Mouse (Mus musculus) ES-Bruce4 (cell line): ENCODE results near the gene Nat8f4. TPM values are rescaled to one million over a fixed set of nuclear protein-coding genes. Genes with fewer than 3 reads are reported as not detected.
A peak's percentile ranks its signal among the peaks of the same experiment; 100 is the strongest.
"Not testable (repeated sequence)": the region's sequence is repeated elsewhere in the genome, so short reads cannot be mapped to it uniquely, and the experiment has no call there.

Experiments used
- H3K27ac ChIP-seq: 2 replicates; pipeline ENCODE4 v1.5.1; 2012; ENCODE audit warnings: low read length, inconsistent platforms; ENCODE audit not compliant: insufficient read depth
- H3K27me3 ChIP-seq: 2 replicates; pipeline ENCODE4 v1.6.1; 2012; ENCODE audit warnings: mild to moderate bottlenecking, low read length, inconsistent platforms; ENCODE audit not compliant: control insufficient read depth, poor library complexity, insufficient read depth, severe bottlenecking
- H3K36me3 ChIP-seq: 2 replicates; pipeline ENCODE4 v1.6.1; 2012; ENCODE audit warnings: inconsistent platforms, mild to moderate bottlenecking, low read length, moderate library complexity; ENCODE audit not compliant: control insufficient read depth, poor library complexity, insufficient read depth, severe bottlenecking
- H3K4me1 ChIP-seq: one replicate; pipeline ENCODE4 v1.8.1; 2011; ENCODE audit warnings: low read length; ENCODE audit not compliant: control insufficient read depth, insufficient read depth
- H3K4me3 ChIP-seq: 2 replicates; pipeline ENCODE4 v1.5.1; 2011; ENCODE audit warnings: low read depth, mild to moderate bottlenecking, low read length
- H3K9ac ChIP-seq: 2 replicates; pipeline ENCODE4 v1.6.1; 2012; ENCODE audit warnings: low read depth, mild to moderate bottlenecking, inconsistent platforms; ENCODE audit not compliant: poor library complexity, severe bottlenecking
- H3K9me3 ChIP-seq: replicated peaks from 2 replicates; pipeline ENCODE4 v1.6.1; 2012; ENCODE audit warnings: mild to moderate bottlenecking, low read length, inconsistent platforms; ENCODE audit not compliant: control insufficient read depth, poor library complexity, insufficient read depth, severe bottlenecking
- CTCF ChIP-seq: IDR thresholded peaks from one replicate; pipeline ENCODE4 v1.8.1; 2011; ENCODE audit warnings: low read depth, low read length
- EP300 ChIP-seq: IDR thresholded peaks from 2 replicates; pipeline ENCODE4 v1.6.1; 2011; ENCODE audit warnings: low read depth, low read length; ENCODE audit not compliant: insufficient read depth
- POLR2A ChIP-seq: IDR thresholded peaks from one replicate; pipeline ENCODE4 v1.8.1; 2011; ENCODE audit warnings: low read length; ENCODE audit not compliant: insufficient read depth
- polyA plus RNA-seq: library from polyadenylated mRNA; stranded (reverse); fragments of >200 nt; gene quantifications from 2 replicates; pipeline ENCODE4 v1.2.4, GENCODE M21; 2011; ENCODE audit warnings: low read depth; ENCODE audit not compliant: missing spikeins, insufficient read depth, insufficient read length

Gene Nat8f4
- polyA plus RNA-seq, 1 experiment, result 0.45 TPM

- Histone ChIP-seq H3K27me3 (no peaks in the 10 kb centered on the region), H3K36me3 (no peaks in the 10 kb centered on the region), H3K9ac (no peak overlapping the region), H3K4me1 (no peaks in the 10 kb centered on the region), H3K9me3 (no peaks in the 10 kb centered on the region), H3K27ac (no peak overlapping the region), H3K4me3 (no peak overlapping the region)
- TF ChIP-seq EP300, result no peak
- no peak for TF ChIP-seq CTCF
- no peak for TF ChIP-seq POLR2A
Measured at GRCm38 (mm10) chr6:85902303-85902702, 2.4 kb downstream of the Nat8f4 start.

DNA sequence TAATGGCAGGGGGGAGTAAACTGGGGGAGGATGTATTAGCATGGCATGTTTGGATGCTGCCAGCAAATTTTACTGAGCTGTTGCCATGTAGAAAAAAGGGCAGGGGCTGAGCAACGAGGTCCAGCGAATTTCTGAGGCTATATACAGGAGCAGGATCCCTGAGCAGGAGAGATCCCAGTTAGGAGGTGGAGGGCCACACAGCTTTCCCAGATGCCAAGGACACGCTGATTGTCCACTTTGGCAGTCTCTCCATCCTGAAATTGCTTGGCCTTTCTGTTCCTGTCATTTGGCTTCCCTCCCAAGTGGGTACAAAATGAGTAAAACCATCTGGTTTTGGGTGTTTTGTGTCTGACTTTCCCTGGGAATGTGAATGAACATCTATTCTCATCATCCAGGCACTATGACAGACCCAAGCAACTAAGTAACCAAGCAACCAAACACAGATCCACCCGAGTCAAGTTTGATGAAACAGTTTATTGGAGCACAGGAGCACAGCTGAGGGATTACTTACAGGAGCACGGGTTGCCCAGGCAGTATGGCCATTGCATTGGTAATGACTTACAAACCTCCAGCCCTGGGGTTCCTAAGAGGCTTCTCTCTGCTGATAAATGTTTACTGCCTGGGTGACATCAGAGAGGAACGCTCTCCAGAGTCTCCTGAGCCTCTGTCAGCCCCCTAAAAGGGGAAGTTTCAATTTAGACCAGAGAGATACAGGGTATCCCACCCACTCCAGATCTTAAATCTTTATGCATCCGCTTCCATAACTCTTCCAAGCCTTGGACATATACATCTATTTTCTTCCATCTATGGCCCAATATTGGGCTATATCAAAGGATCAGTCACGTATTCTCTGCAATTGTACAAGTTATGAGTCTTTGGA lies 5.8 kb downstream of the Nat8f4 start:
- H3K9me3 ChIP-seq, H3K4me3 ChIP-seq, H3K4me1 ChIP-seq, H3K27ac ChIP-seq, H3K9ac ChIP-seq, H3K27me3 ChIP-seq, H3K36me3 ChIP-seq: not testable (repeated sequence)

GRCm38 (mm10) chr6:85895061-85895648 lies 9.5 kb downstream of the Nat8f4 start:
- not testable (repeated sequence) for H3K9ac ChIP-seq, H3K4me1 ChIP-seq, H3K36me3 ChIP-seq, H3K27me3 ChIP-seq, H3K27ac ChIP-seq
- Histone ChIP-seq H3K4me3 (peak overlapping the region; percentile 18; the same call in 1 of the 2 replicates), H3K9me3 (peaks cover 17% of the 10 kb centered on the region)
- peak; percentile 63 for TF ChIP-seq CTCF

DNA sequence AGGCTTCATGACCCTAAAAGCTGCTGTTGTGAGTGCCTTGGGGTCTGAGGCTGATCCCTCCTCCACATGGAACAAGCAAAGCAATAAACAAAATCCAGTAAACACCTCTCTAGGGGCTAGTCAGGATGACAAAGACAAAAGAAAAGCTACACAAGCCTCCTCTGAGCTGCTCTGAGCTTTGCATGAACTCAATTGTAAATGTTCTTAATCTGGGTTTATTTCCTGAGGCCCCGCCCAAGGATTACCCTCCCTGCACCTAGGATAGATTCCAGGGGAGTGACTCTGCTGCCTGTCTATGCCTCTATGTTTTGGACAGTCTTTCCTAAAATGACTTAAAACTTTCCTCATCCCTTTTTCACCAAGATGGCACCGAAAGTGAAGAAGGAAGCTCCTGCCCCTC lies 15.7 kb downstream of the Nat8f4 start:
- H3K27me3 ChIP-seq, result no peaks in the 10 kb centered on the region
- H3K9ac ChIP-seq, result no peak overlapping the region
- H3K4me3 ChIP-seq, result no peak overlapping the region
- no peak for TF ChIP-seq EP300
- TF ChIP-seq POLR2A, result no peak
- TF ChIP-seq CTCF, result no peak
- H3K27ac ChIP-seq, result no peak overlapping the region
- peaks cover 34% of the 10 kb centered on the region for H3K9me3 ChIP-seq
- H3K4me1 ChIP-seq, result no peaks in the 10 kb centered on the region
- no peaks in the 10 kb centered on the region for H3K36me3 ChIP-seq

GRCm38 (mm10) chr6:85884311-85884710 lies 20.4 kb downstream of the Nat8f4 start:
- TF ChIP-seq EP300 (no peak), POLR2A (no peak), CTCF (no peak)
- Histone ChIP-seq H3K9ac (no peak overlapping the region), H3K36me3 (no peaks in the 10 kb centered on the region), H3K4me1 (no peaks in the 10 kb centered on the region), H3K4me3 (no peak overlapping the region), H3K27me3 (no peaks in the 10 kb centered on the region), H3K27ac (no peak overlapping the region), H3K9me3 (peaks cover 33% of the 10 kb centered on the region)

GRCm38 (mm10) chr6:85883246-85883645 lies 21.4 kb downstream of the Nat8f4 start:
- H3K27me3 ChIP-seq, H3K27ac ChIP-seq, H3K36me3 ChIP-seq, H3K4me1 ChIP-seq, H3K4me3 ChIP-seq, H3K9ac ChIP-seq: not testable (repeated sequence)
- H3K9me3 ChIP-seq, result peaks cover 31% of the 10 kb centered on the region

- H3K27me3 ChIP-seq, H3K9ac ChIP-seq, H3K27ac ChIP-seq, H3K4me3 ChIP-seq, H3K4me1 ChIP-seq, H3K36me3 ChIP-seq: not testable (repeated sequence)
- H3K9me3 ChIP-seq, result peaks cover 16% of the 10 kb centered on the region
Measured at GRCm38 (mm10) chr6:85869006-85869405, 35.7 kb downstream of the Nat8f4 start, which contains the start of gene Nat8f2. Gene Nat8f2 (minus strand): TSS chr6:85869158.
